Mouse (Mus musculus): ENCODE data around the gene Vtn.

DNA sequence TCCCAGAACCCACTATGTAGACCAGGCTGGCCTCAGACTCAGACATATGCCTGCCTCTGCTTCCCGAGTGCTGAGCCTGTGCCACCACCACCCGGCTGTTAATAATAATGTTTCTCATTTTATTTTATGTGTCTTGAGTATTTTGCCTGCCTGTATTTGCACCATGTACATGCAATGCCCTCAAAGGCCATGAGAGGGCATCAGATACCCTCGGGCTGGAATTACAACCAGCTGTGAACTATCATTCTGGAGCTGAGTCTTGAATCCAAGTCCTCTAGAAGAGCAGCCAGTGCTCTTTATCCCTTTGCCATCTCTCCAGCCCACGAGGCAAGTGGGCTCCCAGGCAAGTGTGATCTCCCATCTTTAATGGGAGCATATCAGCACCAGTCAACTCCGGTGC, 43.6 kb upstream of the Vtn start:
- TF ChIP-seq CTCF (IDR thresholded peaks at IDR 0.05; ENCODE audit: low read depth) (peak; percentile 79), EP300 (optimal IDR thresholded peaks at IDR 0.05) (no peak)
